Mouse (Mus musculus): ENCODE data around the gene Hcar2.

DNA sequence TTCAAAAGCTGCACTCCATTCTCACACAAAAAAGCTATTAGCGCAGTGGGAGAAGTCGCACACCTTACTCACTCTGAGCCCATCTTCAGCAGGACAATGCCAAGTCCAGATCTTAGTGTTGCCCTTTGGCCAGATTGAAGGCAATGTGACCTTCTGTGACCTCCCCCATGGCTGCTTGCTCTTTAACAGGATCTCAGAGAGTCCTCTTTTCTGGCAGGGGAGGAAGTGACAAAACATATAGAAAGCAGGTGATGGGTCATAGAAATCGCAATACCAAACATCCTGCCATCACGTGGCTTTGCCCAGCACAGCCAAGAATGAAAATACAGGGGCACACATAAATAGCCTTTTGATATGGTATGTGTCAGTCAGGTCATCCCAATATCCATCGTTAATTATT lies 25.7 kb upstream of the Hcar2 start:
- no peak for TF ChIP-seq POLR2A (IDR thresholded peaks at IDR 0.05; ENCODE audit: borderline replicate concordance, low read depth, low read length)
- TF ChIP-seq CTCF (IDR thresholded peaks at IDR 0.05; ENCODE audit: low read depth, low read length): no peak

Measured in bone marrow macrophage, adult 2 months (primary cell).